Mouse (Mus musculus) monocyte, adult 5-6 weeks (primary cell): ENCODE data around the gene Trrap. TPM values are rescaled to one million over a fixed set of nuclear protein-coding genes. Genes with fewer than 3 reads are reported as not detected.
"Not testable (repeated sequence)": the region's sequence is repeated elsewhere in the genome, so short reads cannot be mapped to it uniquely, and the experiment has no call there.

Experiments used
- ATAC-seq: fragments of 153-309, 156-312 bp; replicated peaks from 2 replicates; pipeline ENCODE4 v1.8.0; 2017; ENCODE audit warnings: mild to moderate bottlenecking; ENCODE audit not compliant: low TSS enrichment, insufficient number of reproducible peaks, severe bottlenecking, poor library complexity, low FRiP score
- total RNA-seq: library from RNA; stranded (forward); fragments of 200-1000, 200-491, 200-594 nt; gene quantifications from 3 replicates; pipeline ENCODE4 v1.2.3, GENCODE M21; 2017

The Trrap gene
- 28.5 to 57.1 TPM (median 40.8 TPM) in 3 replicates for total RNA-seq

- not testable (repeated sequence) for ATAC-seq
These were observed at the start of gene Trrap for GRCm38 (mm10) chr5:144767106-144767798. Gene Trrap, plus strand, starts transcription at chr5:144767732.

- ATAC-seq, result no peak
These were observed 47.8 kb upstream of the Trrap start for GRCm38 (mm10) chr5:144719781-144720180.

- ATAC-seq, result no peak
These were observed 47.3 kb upstream of the Trrap start for GRCm38 (mm10) chr5:144720281-144720680.

- ATAC-seq, result no peak
These were observed 42.6 kb upstream of the Trrap start for GRCm38 (mm10) chr5:144724926-144725325.

- no peak for ATAC-seq
These were observed 42.0 kb upstream of the Trrap start for GRCm38 (mm10) chr5:144725554-144725953.

- no peak for ATAC-seq
These were observed 40.4 kb upstream of the Trrap start for GRCm38 (mm10) chr5:144727119-144727518.

GRCm38 (mm10) chr5:144728237-144728636, 39.3 kb upstream of the Trrap start:
- ATAC-seq, result no peak

- no peak for ATAC-seq
These were observed 38.3 kb upstream of the Trrap start for GRCm38 (mm10) chr5:144729216-144729615.

- no peak for ATAC-seq
These were observed 33.6 kb upstream of the Trrap start for GRCm38 (mm10) chr5:144733953-144734352.

GRCm38 (mm10) chr5:144734949-144735348, 32.6 kb upstream of the Trrap start:
- ATAC-seq, result peak; percentile 47; the same call in 1 of the 2 replicates

GRCm38 (mm10) chr5:144737101-144737500, 30.4 kb upstream of the Trrap start:
- ATAC-seq, result no peak

- 0 out of 2 replicates have a peak, but pooled peaks have one; percentile 23 for ATAC-seq
These were observed 15.1 kb upstream of the Trrap start for GRCm38 (mm10) chr5:144752432-144752831.

- peak; percentile 59 for ATAC-seq
These were observed 14.5 kb upstream of the Trrap start for GRCm38 (mm10) chr5:144753041-144753440.

GRCm38 (mm10) chr5:144755191-144755590, 12.3 kb upstream of the Trrap start:
- ATAC-seq, result no peak

GRCm38 (mm10) chr5:144757402-144757801, 10.1 kb upstream of the Trrap start:
- no peak for ATAC-seq

GRCm38 (mm10) chr5:144758422-144758821, 9.1 kb upstream of the Trrap start:
- no peak for ATAC-seq

- ATAC-seq, result no peak
These were observed 6.2 kb upstream of the Trrap start, which contains the start of gene Tmem130 for GRCm38 (mm10) chr5:144761161-144761868. Gene Tmem130, minus strand, starts transcription at chr5:144761818.

- no peak for ATAC-seq
These were observed 1.5 kb upstream of the Trrap start for GRCm38 (mm10) chr5:144766026-144766425.

GRCm38 (mm10) chr5:144766646-144767045, 886 bp upstream of the Trrap start:
- no peak for ATAC-seq
